Mouse (Mus musculus): Measurements from ENCODE around the gene Mecom.

Mecom gene

GRCm38 (mm10) chr3:30018202-30018601, 529.6 kb downstream of the Mecom start:
- no peak for DNase-seq (ENCODE audit: low spot score in 2 of 2)

GRCm38 (mm10) chr3:30016766-30017165, 531.0 kb downstream of the Mecom start:
- no peak for DNase-seq (ENCODE audit: low spot score in 2 of 2)

- DNase-seq (ENCODE audit: low spot score in 2 of 2) = no peak
Measured at GRCm38 (mm10) chr3:30014962-30015660, 532.7 kb downstream of the Mecom start.

GRCm38 (mm10) chr3:30014279-30014678, 533.5 kb downstream of the Mecom start:
- no peak for DNase-seq (ENCODE audit: low spot score in 2 of 2)

- no peak for DNase-seq (ENCODE audit: low spot score in 2 of 2)
Measured at GRCm38 (mm10) chr3:30013416-30013815, 534.4 kb downstream of the Mecom start.

GRCm38 (mm10) chr3:30012666-30013365, 535.0 kb downstream of the Mecom start:
- no peak for DNase-seq (ENCODE audit: low spot score in 2 of 2)

GRCm38 (mm10) chr3:30012150-30012549, 535.7 kb downstream of the Mecom start:
- no peak for DNase-seq (ENCODE audit: low spot score in 2 of 2)

GRCm38 (mm10) chr3:30011712-30012111, 536.1 kb downstream of the Mecom start:
- DNase-seq (ENCODE audit: low spot score in 2 of 2) = no peak

- DNase-seq (ENCODE audit: low spot score in 2 of 2) = no peak
Measured at GRCm38 (mm10) chr3:30010889-30011288, 536.9 kb downstream of the Mecom start.

- no peak for DNase-seq (ENCODE audit: low spot score in 2 of 2)
Measured at GRCm38 (mm10) chr3:30009596-30009995, 538.2 kb downstream of the Mecom start.

- no peak for DNase-seq (ENCODE audit: low spot score in 2 of 2)
Measured at GRCm38 (mm10) chr3:30004888-30005405, 542.9 kb downstream of the Mecom start.

- DNase-seq (ENCODE audit: low spot score in 2 of 2) = no peak
Measured at GRCm38 (mm10) chr3:30000260-30000659, 547.5 kb downstream of the Mecom start.

- no peak for DNase-seq (ENCODE audit: low spot score in 2 of 2)
Measured at GRCm38 (mm10) chr3:29999035-29999434, 548.8 kb downstream of the Mecom start.

- DNase-seq (ENCODE audit: low spot score in 2 of 2) = no peak
Measured at GRCm38 (mm10) chr3:29997068-29997467, 550.7 kb downstream of the Mecom start.

GRCm38 (mm10) chr3:29993346-29993745, 554.5 kb downstream of the Mecom start:
- DNase-seq (ENCODE audit: low spot score in 2 of 2) = no peak

GRCm38 (mm10) chr3:29991523-29991922, 556.3 kb downstream of the Mecom start:
- no peak for DNase-seq (ENCODE audit: low spot score in 2 of 2)

GRCm38 (mm10) chr3:29984431-29984830, 563.4 kb downstream of the Mecom start:
- no peak for DNase-seq (ENCODE audit: low spot score in 2 of 2)

- DNase-seq (ENCODE audit: low spot score in 2 of 2) = no peak
Measured at GRCm38 (mm10) chr3:29981259-29981910, 566.4 kb downstream of the Mecom start.

GRCm38 (mm10) chr3:29980531-29980930, 567.3 kb downstream of the Mecom start:
- no peak for DNase-seq (ENCODE audit: low spot score in 2 of 2)

- no peak for DNase-seq (ENCODE audit: low spot score in 2 of 2)
Measured at GRCm38 (mm10) chr3:29976580-29976979, 571.2 kb downstream of the Mecom start.

- no peak for DNase-seq (ENCODE audit: low spot score in 2 of 2)
Measured at GRCm38 (mm10) chr3:29968433-29968949, 579.3 kb downstream of the Mecom start.

- DNase-seq (ENCODE audit: low spot score in 2 of 2) = no peak
Measured at GRCm38 (mm10) chr3:29963953-29964352, 583.9 kb downstream of the Mecom start.
